Mouse (Mus musculus) adrenal gland, adult 2 months (tissue): ENCODE data around the gene Enc1. TPM values are rescaled to one million over a fixed set of nuclear protein-coding genes. Genes with fewer than 3 reads are reported as not detected.

Experiments used
- DNase-seq: peaks from one replicate; pipeline ENCODE4 v3.0.0; 2021
- polyA plus RNA-seq: library from polyadenylated mRNA; depleted of rRNA; stranded (reverse); fragments of >200 nt; gene quantifications from 2 replicates; pipeline ENCODE4 v1.2.3, GENCODE M21; 2012; rRNA removed
- total RNA-seq, 2 experiments: library from RNA; stranded (reverse); gene quantifications; 2 replicates each; pipeline ENCODE4 v1.2.3; 2021

Gene Enc1
- total and polyA plus RNA-seq, 3 experiments = 4.6 to 13.2 (median 6.6) TPM

- no peak for DNase-seq
These were observed 50.4 kb downstream of the Enc1 start for GRCm38 (mm10) chr13:97291354-97291753.

- DNase-seq = no peak
These were observed 51.1 kb downstream of the Enc1 start for GRCm38 (mm10) chr13:97292026-97292425.

- no peak for DNase-seq
These were observed 51.7 kb downstream of the Enc1 start for GRCm38 (mm10) chr13:97292451-97293245.

GRCm38 (mm10) chr13:97295101-97295852 lies 54.4 kb downstream of the Enc1 start:
- peak; percentile 70 for DNase-seq

GRCm38 (mm10) chr13:97295853-97296219 lies 54.9 kb downstream of the Enc1 start:
- no peak for DNase-seq

- DNase-seq = no peak
These were observed 55.4 kb downstream of the Enc1 start for GRCm38 (mm10) chr13:97296281-97296680.

GRCm38 (mm10) chr13:97296757-97297156 lies 55.9 kb downstream of the Enc1 start:
- DNase-seq = no peak

- no peak for DNase-seq
These were observed 56.6 kb downstream of the Enc1 start for GRCm38 (mm10) chr13:97297418-97298050.

GRCm38 (mm10) chr13:97298896-97299295 lies 58.0 kb downstream of the Enc1 start:
- no peak for DNase-seq

GRCm38 (mm10) chr13:97299877-97300873 lies 59.3 kb downstream of the Enc1 start:
- no peak for DNase-seq

Other genes starting within 250 kb of the Enc1 start
- gene 1700029F12Rik, start 206.7 kb upstream of the Enc1 start, total RNA-seq = under 1 TPM in 1 of 2 experiments, not detected in 1; 0.75 TPM
- 0.42 and 0.48 TPM in 2 replicates for gene 1700029F12Rik, start 206.7 kb upstream of the Enc1 start, polyA plus RNA-seq
- gene Fam169a, start 173.8 kb upstream of the Enc1 start, total RNA-seq = 1 to 10 TPM; 1.8 to 8.5 TPM
- 0.04 and 0.29 TPM in 2 replicates for gene Fam169a, start 173.8 kb upstream of the Enc1 start, polyA plus RNA-seq
- 10 to 100 TPM in 1 of 2 experiments, under 1 TPM in 1; 0.66 to 15.5 TPM for gene Gm6169, start 141.9 kb upstream of the Enc1 start, total RNA-seq
- gene Gm6169, start 141.9 kb upstream of the Enc1 start, polyA plus RNA-seq = 0.96 and 1.0 TPM in 2 replicates
- gene Gfm2, start 103.2 kb upstream of the Enc1 start, total RNA-seq = 10 to 100 TPM; 41.3 to 54.0 TPM
- gene Gfm2, start 103.2 kb upstream of the Enc1 start, polyA plus RNA-seq = 19.3 and 22.0 TPM in 2 replicates
- gene Nsa2, start 103.2 kb upstream of the Enc1 start, total RNA-seq = 10 to 100 TPM; 65.6 to 74.0 TPM
- gene Nsa2, start 103.2 kb upstream of the Enc1 start, polyA plus RNA-seq = 4.2 and 4.4 TPM in 2 replicates
- gene Hexb, start 42.7 kb upstream of the Enc1 start, total RNA-seq = 10 to 100 TPM; 30.6 to 38.4 TPM
- gene Hexb, start 42.7 kb upstream of the Enc1 start, polyA plus RNA-seq = 221 and 235 TPM in 2 replicates